Mouse (Mus musculus): ENCODE measurements at regions not wholly inside any gene's neighbourhood (a gene's known extent, or its start where the extent isn't known, plus 50 kb on each side); places are given as distances from the start of the nearest gene placed in this dataset.

GRCm38 (mm10) chr9:61291646-61292045 lies 80.5 kb upstream of the Tle3 start:
- 84% methylated on average over 1 of the region's 1 CpGs for WGBS
- Histone ChIP-seq H3K4me1 (ENCODE audit: control insufficient read depth, insufficient read depth, insufficient read length, low read length) (peaks cover 6% of the 10 kb centered on the region; the same call in 1 of the 2 replicates), H3K27me3 (ENCODE audit: control insufficient read depth, insufficient read depth, low read length) (no peaks in the 10 kb centered on the region), H3K27ac (ENCODE audit: insufficient read depth, low read depth, low read length) (no peak overlapping the region), H3K36me3 (ENCODE audit: control insufficient read depth, insufficient read depth, low read length) (no peaks in the 10 kb centered on the region), H3K4me3 (ENCODE audit: low read depth, low read length) (no peak overlapping the region)
- TF ChIP-seq CTCF (IDR thresholded peaks at IDR 0.05; ENCODE audit: extremely low read depth, insufficient read length, insufficient replicate concordance, low read depth, low read length) = no peak

GRCm38 (mm10) chr9:61292501-61292900 lies 79.7 kb upstream of the Tle3 start:
- 88% methylated on average over 3 of the region's 3 CpGs for WGBS
- Histone ChIP-seq H3K36me3 (ENCODE audit: control insufficient read depth, insufficient read depth, low read length) (no peaks in the 10 kb centered on the region), H3K4me1 (ENCODE audit: control insufficient read depth, insufficient read depth, insufficient read length, low read length) (peaks cover 7% of the 10 kb centered on the region; the same call in 1 of the 2 replicates), H3K4me3 (ENCODE audit: low read depth, low read length) (no peak overlapping the region), H3K27me3 (ENCODE audit: control insufficient read depth, insufficient read depth, low read length) (no peaks in the 10 kb centered on the region), H3K27ac (ENCODE audit: insufficient read depth, low read depth, low read length) (no peak overlapping the region)
- TF ChIP-seq POLR2A (IDR thresholded peaks at IDR 0.05; ENCODE audit: low read depth, low read length) (no peak), CTCF (IDR thresholded peaks at IDR 0.05; ENCODE audit: extremely low read depth, insufficient read length, insufficient replicate concordance, low read depth, low read length) (no peak)

- no peak for TF ChIP-seq POLR2A (IDR thresholded peaks at IDR 0.05; ENCODE audit: low read depth, low read length)
- TF ChIP-seq CTCF (IDR thresholded peaks at IDR 0.05; ENCODE audit: extremely low read depth, insufficient read length, insufficient replicate concordance, low read depth, low read length) = no peak
- peaks cover 7% of the 10 kb centered on the region; the same call in 1 of the 2 replicates for H3K4me1 ChIP-seq (ENCODE audit: control insufficient read depth, insufficient read depth, insufficient read length, low read length)
- no peaks in the 10 kb centered on the region for H3K36me3 ChIP-seq (ENCODE audit: control insufficient read depth, insufficient read depth, low read length)
- H3K27ac ChIP-seq (ENCODE audit: insufficient read depth, low read depth, low read length) = no peak overlapping the region
- H3K4me3 ChIP-seq (ENCODE audit: low read depth, low read length) = no peak overlapping the region
- WGBS = 90% methylated on average over 11 of the region's 11 CpGs
- H3K27me3 ChIP-seq (ENCODE audit: control insufficient read depth, insufficient read depth, low read length) = no peaks in the 10 kb centered on the region
Observed at GRCm38 (mm10) chr9:61293223-61293985, 78.8 kb upstream of the Tle3 start.

- WGBS = 84% methylated on average over 5 of the region's 5 CpGs
Observed at GRCm38 (mm10) chr9:61295001-61295400, 77.2 kb upstream of the Tle3 start.

GRCm38 (mm10) chr9:61296311-61296947 lies 75.7 kb upstream of the Tle3 start:
- no peaks in the 10 kb centered on the region for H3K27me3 ChIP-seq (ENCODE audit: control insufficient read depth, insufficient read depth, low read length)
- no peak overlapping the region for H3K27ac ChIP-seq (ENCODE audit: insufficient read depth, low read depth, low read length)
- H3K4me1 ChIP-seq (ENCODE audit: control insufficient read depth, insufficient read depth, insufficient read length, low read length) = peaks cover 11% of the 10 kb centered on the region; the same call in 1 of the 2 replicates
- TF ChIP-seq CTCF (IDR thresholded peaks at IDR 0.05; ENCODE audit: extremely low read depth, insufficient read length, insufficient replicate concordance, low read depth, low read length) (no peak), POLR2A (IDR thresholded peaks at IDR 0.05; ENCODE audit: low read depth, low read length) (no peak)
- no peak overlapping the region for H3K4me3 ChIP-seq (ENCODE audit: low read depth, low read length)
- WGBS = 37% methylated on average over 9 of the region's 9 CpGs
- H3K36me3 ChIP-seq (ENCODE audit: control insufficient read depth, insufficient read depth, low read length) = no peaks in the 10 kb centered on the region

More at GRCm38 (mm10) chr9:61295001-61295400, 77.2 kb upstream of the Tle3 start:
- TF ChIP-seq CTCF (IDR thresholded peaks at IDR 0.05; ENCODE audit: extremely low read depth, insufficient read length, insufficient replicate concordance, low read depth, low read length) = no peak
- TF ChIP-seq POLR2A (IDR thresholded peaks at IDR 0.05; ENCODE audit: low read depth, low read length) = no peak
- H3K4me3 ChIP-seq (ENCODE audit: low read depth, low read length) = no peak overlapping the region
- peaks cover 11% of the 10 kb centered on the region; the same call in 1 of the 2 replicates for H3K4me1 ChIP-seq (ENCODE audit: control insufficient read depth, insufficient read depth, insufficient read length, low read length)
- no peak overlapping the region for H3K27ac ChIP-seq (ENCODE audit: insufficient read depth, low read depth, low read length)
- no peaks in the 10 kb centered on the region for H3K36me3 ChIP-seq (ENCODE audit: control insufficient read depth, insufficient read depth, low read length)
- no peaks in the 10 kb centered on the region for H3K27me3 ChIP-seq (ENCODE audit: control insufficient read depth, insufficient read depth, low read length)

- TF ChIP-seq POLR2A (IDR thresholded peaks at IDR 0.05; ENCODE audit: low read depth, low read length) (no peak), CTCF (IDR thresholded peaks at IDR 0.05; ENCODE audit: extremely low read depth, insufficient read length, insufficient replicate concordance, low read depth, low read length) (no peak)
- no peak overlapping the region for H3K27ac ChIP-seq (ENCODE audit: insufficient read depth, low read depth, low read length)
- no peaks in the 10 kb centered on the region for H3K27me3 ChIP-seq (ENCODE audit: control insufficient read depth, insufficient read depth, low read length)
- 87% methylated on average over 4 of the region's 4 CpGs for WGBS
- H3K36me3 ChIP-seq (ENCODE audit: control insufficient read depth, insufficient read depth, low read length) = no peaks in the 10 kb centered on the region
- no peak overlapping the region for H3K4me3 ChIP-seq (ENCODE audit: low read depth, low read length)
- H3K4me1 ChIP-seq (ENCODE audit: control insufficient read depth, insufficient read depth, insufficient read length, low read length) = peaks cover 11% of the 10 kb centered on the region; the same call in 1 of the 2 replicates
Observed at GRCm38 (mm10) chr9:61297385-61297784, 74.8 kb upstream of the Tle3 start.

DNA sequence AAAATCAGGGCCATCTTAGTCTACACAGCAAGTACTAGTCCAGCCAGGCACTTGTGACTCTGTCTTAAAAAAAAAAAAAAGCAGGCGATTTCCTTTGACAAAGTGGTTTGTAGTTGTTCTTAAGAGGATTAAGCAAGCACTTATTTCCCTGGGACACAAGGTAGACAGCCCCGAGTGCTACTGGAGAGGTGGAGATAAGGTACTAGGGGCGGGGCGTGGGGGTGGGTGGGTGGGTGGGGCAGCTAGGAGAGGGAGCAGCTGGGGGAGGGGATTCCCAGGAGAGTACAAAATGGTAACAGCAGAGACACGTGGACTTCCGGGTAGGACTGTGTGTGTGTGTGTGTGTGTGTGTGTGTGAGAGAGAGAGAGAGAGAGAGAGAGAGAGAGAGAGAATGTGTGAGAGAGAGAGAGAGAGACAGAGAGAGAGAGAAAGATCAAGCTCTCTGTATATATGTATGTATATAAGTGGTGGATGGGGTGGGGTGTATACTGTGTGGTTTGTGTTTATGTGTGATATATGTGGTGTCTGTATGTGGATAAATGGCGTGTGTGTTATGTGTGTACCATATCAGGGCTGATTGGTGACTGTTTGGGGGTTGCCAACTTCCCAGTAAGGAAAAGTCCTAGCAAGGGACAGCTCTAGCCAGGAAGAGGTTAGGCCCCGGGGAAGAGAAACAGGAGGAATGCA lies 72.1 kb upstream of the Tle3 start:
- Histone ChIP-seq H3K4me1 (ENCODE audit: control insufficient read depth, insufficient read depth, insufficient read length, low read length) (peaks cover 11% of the 10 kb centered on the region; the same call in 1 of the 2 replicates), H3K4me3 (ENCODE audit: low read depth, low read length) (no peak overlapping the region), H3K36me3 (ENCODE audit: control insufficient read depth, insufficient read depth, low read length) (no peaks in the 10 kb centered on the region), H3K27me3 (ENCODE audit: control insufficient read depth, insufficient read depth, low read length) (no peaks in the 10 kb centered on the region), H3K27ac (ENCODE audit: insufficient read depth, low read depth, low read length) (no peak overlapping the region)
- WGBS = 27% methylated on average over 8 of the region's 8 CpGs
- TF ChIP-seq CTCF (IDR thresholded peaks at IDR 0.05; ENCODE audit: extremely low read depth, insufficient read length, insufficient replicate concordance, low read depth, low read length) = no peak
